Mouse (Mus musculus) hindlimb bud, embryonic 11.5 days (tissue): ENCODE measurements around the gene Frmd4a.
A peak's percentile ranks its signal among the peaks of the same experiment; 100 is the strongest.

ENCODE experiments used
- DNase-seq: peaks from one replicate; pipeline ENCODE4 v3.0.0-alpha.2; 2012; ENCODE audit warnings: low read depth, low spot score; ENCODE audit errors: extremely low spot score

Gene Frmd4a

DNA sequence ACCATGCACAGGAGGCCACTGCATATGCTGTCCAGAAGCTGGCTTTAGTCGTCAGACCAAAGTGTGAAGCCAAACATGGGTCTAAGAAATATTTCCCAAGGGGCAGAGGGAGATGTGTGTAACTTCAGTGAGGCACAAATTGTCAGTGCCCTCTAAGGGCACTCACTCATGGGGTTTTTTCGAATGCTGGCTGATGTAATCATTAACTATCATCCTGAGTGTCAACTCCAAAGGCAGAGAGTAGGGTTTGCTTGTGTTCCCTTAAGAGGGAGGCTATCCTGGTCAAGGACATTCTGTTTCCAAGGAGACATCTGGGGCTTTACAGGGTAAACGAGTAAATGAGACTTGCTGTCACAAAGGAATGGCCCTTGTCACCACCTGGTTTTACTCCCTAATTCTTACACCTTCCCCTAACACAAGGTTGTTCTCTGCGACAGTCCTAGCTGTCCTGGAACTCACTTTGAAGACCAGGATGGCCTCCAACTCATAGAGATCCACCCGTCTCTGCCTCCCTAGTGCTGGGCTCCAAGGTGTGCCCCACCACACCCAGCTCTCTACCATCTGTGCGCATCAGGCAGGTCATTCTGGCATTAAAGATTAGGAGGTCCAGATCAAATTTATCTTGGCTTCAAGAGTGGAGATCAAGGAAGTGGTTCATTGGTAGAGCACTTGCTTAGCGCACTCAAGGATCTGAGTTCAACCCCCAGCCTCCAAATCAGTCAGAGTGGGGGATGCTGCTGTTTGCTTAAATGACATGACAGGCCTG is 555.2 kb downstream of the Frmd4a start:
- DNase-seq = no peak

DNA sequence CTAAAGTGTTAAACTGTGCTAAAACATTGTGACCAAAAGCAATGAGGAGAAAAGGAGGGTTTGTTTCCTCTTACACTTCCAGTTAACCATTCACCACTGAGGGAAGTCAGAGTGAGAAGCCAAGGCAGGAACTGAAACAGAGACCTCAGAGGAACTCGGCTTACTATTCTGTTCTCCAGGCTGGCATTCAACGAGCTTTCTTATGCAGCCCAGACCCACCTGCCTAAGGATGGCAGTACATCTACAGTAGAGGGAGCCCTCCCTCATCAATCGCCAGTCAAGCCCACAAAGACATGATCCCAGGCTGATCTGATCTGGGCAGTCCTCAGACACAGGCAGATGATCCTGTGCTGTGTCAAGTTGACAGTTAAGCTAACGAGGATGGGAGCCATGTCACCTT is 555.9 kb downstream of the Frmd4a start:
- DNase-seq = no peak

DNA sequence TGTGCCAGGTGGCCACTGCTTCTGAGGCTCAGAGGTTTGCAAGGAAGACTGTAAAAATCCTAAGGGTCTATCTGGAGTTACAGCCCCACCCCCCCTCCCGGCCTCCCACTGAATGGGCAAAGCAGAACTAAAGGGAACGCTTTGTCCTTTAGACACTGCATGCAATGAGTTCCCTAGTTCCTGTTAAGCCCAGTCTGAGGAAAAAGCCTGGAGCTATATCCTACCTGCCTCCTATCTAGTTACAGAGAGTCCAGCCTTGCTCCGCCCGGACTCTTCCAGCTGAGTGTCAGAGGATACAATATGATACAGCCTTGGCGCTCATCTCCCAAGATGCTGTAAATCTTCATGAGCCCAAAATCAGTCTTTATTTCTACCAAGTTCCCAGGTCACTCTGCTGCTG is 556.7 kb downstream of the Frmd4a start:
- DNase-seq = no peak

DNA sequence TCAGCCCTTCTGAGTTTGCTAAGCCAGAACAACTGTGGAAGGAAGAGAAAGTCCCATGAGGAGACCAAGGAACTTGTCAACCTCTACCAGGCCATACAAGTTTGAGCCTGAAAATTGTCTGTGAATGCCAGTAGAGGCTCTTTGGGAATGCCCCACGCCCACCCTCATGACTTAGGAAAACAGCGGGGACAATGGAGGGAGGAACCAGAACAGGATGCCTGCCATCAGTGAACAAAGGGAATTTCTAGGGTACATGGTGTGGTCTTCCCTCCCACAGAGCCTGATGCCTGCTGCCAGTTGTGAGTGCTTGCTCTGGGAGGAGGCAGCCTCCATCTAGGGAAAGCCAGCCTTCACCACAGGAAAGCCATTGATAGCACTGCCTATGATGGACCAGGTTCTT is 557.6 kb downstream of the Frmd4a start:
- DNase-seq = no peak

DNA sequence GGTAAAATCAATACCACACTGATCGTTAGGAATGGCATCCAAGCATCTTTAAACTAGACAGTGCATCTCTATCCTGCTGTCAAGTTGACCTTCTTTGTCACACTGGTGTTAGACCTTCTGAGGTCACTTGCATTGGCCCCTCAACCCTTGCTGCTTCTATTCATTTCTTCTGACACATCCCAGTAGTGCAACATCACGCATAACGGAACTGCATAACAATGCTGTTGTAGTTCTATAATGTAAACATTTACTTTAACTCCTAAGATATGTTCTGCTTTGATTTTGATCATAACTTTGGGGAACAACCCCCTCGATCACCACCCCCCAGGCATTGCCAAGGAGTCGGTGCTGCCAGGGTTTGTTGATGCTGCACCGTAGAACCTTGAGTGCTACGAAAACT is 558.5 kb downstream of the Frmd4a start:
- no peak for DNase-seq

DNA sequence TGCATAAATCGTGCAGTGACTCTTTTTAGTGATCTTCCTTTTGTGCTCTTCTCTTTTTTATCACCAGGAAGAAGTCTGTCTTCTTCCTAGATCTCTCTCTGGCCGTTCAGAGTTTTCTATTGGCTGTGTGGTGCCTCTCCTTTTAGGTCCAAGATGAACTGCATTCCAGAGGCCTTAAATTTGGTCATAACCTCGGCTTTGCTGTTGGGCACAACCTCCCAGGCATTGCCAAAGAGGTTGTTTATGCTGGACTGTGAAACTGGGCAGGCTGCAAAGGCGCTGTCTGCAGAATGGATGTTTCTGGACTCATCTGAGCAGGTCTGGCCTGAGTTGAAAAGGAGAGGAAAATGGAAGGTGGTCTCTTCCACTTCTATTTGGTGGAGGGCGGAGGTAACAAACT is 560.8 kb downstream of the Frmd4a start:
- no peak for DNase-seq

DNA sequence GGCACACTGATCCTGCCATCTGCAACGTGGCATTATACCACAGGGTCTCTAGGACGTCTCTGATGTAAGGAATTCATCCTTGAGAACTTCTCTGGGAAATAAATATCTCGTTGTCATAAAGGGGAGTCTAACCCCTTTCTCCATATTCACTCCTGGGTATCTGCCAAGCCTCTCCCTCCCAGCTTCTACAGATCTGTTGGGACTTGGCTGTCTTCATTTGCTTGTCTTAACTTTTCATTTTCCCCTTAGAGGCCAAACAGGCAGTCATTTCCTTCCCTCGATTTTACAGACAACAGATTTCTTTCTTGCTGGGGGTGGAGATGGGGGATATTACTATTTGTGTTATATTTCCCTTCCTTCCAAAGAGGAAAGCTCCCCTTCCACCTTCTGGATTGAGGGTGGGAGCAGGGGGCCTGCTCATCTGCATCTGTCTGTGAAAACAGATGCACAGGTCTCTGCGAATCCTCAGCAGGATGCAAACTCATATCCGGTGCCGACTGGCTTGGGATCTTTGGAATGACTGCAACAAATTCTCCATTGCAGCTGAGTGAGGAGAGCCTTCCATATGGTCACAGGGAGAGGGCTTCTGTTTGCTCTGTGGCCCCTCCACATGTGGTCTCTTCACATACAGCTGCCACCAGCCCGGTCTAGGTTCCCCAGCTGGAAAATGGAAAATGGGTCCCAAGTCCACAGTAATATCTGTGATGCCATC is 562.0 kb downstream of the Frmd4a start:
- no peak for DNase-seq

DNA sequence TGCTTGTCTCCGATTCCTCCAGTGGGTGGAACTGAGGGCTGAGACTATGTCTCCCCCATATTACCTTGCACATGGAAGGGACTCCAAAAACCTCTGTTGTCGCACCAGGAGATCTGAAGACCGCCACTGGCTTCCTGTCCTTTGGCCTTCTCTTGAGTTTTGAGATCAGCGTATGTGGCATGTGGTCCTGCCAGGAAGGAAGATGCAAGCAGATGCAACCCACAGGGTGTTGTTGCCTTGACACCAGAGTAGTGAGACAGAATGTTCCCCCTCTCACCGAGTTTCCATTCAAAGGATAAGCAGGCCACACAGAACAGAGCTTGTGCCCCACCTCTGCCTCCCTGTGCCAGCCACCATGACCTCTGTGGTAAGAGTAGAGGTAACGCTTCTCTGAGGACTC is 563.1 kb downstream of the Frmd4a start:
- DNase-seq = no peak

DNA sequence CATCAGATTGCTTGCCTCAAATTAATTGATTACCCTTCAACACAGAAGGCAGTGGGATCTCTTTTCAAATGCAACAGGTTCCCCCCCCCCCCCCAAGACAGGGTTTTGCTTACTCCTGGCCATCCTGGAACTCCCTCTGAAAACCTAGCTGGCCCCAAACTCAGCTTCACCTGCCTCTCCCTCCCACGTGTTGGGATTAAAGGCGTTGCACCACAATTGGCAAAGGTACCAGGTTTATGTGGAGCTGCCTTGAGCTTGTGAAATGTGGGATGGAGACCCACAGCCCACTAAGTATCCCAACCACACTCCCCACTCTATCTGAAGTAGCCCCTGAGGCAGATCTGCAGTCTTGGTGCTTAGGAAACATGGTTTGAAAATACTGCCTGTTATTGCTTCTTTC is 565.4 kb downstream of the Frmd4a start:
- DNase-seq = no peak

DNA sequence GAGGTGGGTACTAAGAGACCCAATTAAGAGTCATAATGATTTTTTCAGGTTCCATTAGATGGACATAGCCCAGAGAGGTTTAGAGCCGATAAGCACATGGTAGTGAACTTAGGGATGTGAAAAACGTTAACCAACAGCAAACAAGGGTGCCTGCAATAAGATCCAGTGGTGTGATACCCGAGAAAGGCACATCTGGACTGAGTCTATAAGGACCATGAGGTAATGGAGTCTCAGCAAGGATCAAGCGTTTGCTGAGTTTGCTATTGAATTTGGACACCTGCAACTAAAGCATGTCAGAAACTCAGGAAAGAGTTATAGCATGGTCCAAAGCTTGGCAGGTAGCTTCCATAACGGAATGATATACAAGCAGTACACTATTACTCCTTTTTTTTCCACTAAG is 566.7 kb downstream of the Frmd4a start:
- peak; percentile 39 for DNase-seq

DNA sequence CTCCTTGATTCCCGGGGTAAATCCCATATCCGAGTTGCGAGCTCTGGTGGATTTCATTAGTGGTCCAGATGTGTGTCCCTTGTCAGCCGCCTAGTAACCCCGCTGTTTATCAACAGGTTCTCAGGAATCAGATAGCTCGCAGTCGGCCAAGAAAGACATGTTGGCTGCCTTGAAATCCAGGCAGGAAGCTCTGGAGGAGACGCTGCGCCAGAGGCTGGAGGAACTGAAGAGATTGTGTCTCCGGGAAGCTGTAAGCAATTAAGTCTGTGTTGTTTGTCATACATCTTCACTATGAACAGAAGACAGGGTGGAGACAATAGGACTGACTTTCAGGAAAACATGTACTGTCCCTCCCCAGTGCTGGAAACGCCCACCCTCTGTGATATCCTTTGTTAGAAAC is 568.7 kb downstream of the Frmd4a start:
- DNase-seq = no peak

DNA sequence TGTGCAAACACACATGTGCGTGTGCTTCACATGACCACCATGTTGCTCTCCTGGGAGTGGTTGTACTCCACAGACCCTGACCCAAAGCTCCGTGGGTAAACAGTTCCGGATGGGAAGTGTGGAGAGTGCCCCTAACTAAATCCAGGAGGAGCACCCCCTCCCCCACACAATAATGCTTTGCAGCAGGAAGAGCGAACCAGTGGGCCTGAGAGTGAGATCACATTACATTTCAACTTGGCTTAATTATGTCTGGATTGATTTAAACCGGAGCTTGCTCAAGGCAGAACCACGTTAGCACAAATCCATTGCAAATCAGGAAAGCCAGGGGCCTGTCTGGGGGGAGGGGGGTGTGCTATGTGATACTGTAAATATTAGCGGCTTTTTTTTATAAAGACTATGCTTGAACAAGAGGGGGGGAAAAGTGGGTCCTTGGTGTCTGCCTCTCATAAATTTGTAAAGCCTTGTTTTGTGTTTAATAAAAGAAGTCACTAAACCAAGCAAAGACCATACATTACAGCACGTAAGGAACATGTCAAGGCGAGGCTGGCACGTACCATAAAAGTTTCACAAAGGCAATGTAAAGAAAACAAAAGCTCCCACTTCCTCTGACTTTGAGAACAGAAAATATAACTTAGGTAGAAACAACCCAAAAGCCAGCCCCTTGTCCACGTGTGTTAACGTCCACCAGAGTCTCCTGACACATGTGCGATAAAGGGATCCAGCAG is 570.3 kb downstream of the Frmd4a start:
- peak; percentile 84 for DNase-seq

DNA sequence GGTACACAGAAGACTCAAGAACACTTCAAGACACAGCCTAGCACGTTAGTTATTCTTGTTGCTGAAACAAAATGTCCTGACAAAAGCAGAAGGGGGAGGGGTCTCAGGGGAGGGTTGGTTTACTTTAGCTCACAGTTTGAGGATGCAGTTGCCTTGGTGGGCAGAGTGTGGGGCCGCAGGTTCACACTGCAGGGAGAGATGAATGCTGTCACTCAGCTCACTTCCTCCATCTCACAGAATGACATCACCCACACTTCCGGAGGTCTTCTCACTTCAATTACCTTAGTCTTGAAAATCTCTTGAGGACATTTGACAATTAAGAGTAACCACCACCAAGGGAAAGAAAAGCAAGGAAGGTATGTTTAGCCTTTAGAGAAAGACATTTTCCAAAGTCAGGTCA is 574.1 kb downstream of the Frmd4a start:
- DNase-seq = no peak

DNA sequence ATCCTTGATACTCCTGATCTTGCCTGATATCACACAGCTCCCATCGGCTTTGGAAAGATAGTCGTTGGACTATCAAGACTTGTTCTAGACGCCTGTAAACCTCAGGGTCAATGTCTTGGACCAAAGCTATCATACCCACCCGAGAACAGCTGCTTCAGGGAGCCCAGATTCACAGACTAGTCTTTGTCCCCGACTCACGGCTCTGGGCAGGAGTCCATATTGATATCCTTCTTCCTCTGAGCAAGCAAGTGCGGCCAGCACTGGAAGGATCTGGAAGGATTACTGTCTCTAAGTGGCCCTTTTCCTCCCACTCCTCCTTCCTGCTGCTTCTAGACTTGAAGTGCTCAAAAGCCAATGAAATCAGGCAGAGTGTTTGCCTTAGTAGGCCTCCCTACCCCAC is 575.1 kb downstream of the Frmd4a start:
- no peak for DNase-seq

DNA sequence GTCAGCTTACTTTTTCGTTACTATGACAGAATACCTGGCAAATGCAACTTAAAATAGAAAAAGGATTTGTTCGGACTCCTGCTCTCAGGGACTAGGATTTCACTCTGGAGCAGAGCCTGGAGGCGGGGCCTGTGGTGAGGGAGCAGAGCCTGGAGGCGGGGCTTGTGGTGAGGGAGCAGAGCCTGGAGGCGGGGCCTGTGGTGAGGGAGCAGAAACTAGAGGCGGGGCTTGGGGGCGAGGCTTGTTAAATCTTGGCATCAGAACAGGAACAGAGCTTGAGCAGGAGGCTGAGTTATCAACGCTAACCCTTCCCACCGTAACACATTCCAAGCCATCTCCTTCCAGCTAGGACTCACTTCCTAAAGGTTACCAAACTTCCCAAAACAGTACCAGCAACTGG is 575.9 kb downstream of the Frmd4a start:
- no peak for DNase-seq

DNA sequence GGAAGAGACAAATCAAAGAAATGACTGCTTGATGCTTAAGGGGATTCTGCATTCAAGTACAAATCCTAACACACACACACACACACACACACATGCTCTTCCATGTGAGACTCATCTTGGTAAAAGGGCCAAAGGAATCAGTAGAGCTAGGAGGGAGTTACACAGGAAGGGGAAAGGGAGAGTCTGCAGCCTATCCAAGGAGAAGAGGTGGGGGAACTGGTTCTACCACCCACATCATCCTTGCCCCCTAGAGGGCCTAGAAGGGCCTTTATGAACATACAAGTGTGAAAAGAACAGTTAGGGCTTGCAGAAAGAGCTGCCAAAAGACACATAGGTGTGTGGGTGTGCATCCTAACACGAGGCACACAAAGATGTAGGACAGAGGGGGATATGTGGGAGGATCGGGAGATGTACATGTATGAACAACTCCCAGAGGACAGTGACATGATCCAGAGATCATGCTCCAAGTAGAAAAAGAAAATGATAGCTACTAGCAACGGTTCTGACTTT is 576.4 kb downstream of the Frmd4a start:
- DNase-seq = no peak

DNA sequence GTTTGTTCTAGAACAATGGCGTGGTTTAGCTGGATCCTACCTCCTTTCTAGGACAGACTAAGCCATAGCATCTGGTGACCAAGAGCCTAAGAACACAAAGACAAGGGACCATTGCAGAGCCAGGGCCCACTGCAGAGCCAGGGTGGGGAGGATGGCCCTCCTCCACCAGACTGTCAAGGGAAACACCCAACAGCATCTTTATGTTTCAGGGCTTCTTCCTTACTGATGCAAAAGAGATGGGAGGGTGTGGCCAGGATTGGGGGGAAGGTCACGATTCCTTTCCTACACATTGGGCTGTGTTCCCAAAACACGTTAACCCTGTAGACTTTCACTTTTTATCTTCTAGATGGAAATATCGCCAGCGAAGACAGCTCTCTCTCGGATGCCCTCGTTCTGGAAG is 579.5 kb downstream of the Frmd4a start:
- no peak for DNase-seq

DNA sequence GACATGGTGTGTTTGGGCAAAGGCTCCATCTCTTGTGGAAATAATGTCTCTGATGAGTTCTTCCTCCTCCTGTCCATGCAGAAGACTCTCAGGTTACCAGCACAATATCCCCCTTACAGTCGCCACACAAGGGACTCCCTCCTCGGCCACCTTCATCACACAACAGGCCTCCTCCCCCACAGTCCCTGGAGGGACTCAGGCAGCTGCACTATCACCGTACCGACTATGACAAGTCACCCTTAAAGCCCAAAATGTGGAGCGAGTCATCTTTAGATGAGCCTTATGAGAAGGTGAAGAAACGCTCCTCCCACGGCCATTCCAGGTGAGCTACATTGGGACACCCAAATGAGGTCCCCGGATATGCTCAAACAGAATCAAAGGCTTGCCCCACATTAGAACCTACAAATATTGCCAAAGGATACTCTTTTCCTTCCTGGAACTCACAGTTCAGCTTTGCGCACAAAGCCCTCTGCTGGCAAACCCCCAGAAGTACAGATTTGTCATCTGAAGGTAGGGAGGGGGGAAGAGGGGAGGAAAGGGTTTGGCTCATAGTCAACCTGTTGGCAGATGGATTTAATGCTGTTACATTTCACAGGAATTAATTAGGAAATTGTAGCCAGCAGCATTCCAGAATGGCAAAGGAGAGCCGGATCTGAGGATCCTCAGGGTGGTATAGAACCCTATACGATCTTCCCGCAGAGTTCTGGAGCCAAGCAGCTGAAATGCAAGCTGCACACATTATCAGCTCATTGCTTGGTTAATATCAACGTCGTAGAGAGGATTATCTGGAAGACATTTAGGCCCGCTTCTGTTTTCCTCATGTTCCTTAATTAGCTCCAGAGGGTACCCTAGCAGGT is 583.7 kb downstream of the Frmd4a start:
- peak; percentile 54 for DNase-seq

DNA sequence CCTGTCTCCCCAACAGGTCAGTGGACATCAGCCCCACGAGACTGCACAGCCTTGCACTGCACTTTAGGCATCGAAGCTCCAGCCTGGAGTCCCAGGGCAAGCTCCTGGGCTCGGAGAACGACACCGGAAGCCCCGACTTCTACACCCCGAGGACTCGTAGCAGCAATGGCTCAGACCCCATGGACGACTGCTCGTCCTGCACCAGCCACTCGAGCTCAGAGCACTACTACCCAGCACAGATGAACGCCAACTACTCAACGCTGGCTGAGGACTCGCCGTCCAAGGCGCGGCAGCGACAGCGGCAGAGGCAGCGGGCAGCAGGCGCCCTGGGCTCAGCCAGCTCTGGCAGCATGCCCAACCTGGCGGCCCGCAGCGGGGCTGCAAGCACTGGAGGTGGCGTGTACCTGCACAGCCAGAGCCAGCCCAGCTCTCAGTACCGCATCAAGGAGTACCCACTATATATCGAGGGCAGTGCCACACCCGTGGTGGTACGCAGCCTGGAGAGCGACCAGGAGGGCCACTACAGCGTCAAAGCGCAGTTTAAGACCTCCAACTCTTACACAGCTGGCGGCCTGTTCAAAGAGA is 585.9 kb downstream of the Frmd4a start:
- DNase-seq = no peak

DNA sequence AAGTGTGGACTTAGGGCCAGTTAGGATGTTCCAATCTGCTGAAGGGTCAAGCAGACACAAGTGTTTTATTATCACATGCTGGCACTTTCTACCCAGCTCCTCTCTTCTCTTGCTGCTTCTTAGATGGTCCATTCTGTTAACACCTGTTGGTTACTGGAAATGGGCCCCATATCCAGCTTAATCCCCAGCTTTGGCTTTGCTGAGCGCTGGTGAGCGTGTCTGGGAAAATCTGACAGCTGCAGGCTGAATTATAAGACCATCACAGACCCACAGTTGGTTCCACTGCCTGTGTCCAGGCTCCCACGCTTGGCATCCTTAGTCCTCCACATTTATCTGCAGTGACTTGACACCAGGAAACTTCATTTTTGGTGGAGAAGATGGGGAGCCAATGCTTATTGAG is 589.0 kb downstream of the Frmd4a start:
- DNase-seq = no peak

DNA sequence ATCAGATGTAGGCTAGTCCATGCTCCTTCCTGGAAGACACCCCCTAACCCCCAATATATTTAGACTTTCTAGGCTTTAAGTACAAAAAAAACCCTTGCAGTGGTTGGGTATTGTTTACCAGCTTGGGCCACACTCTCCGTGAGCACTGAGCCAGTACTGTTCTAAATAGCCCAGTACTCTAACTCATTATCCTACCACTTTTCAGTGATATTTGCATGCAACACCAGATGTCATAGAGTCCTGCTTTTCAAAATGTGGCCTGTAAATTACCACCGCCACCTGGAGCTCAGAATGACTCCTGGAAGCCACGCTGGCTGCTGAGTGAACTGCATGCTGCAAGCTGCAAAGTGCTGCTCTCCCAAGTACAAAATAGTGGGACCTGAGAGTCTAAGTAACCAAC is 590.7 kb downstream of the Frmd4a start:
- no peak for DNase-seq
